Mouse (Mus musculus) midbrain, embryonic 13.5 days (tissue): ENCODE data around the gene Nrap. TPM values are rescaled to one million over a fixed set of nuclear protein-coding genes. Genes with fewer than 3 reads are reported as not detected.

Source experiments
- ATAC-seq: fragments of 200-750 bp; cut with Nextera tagmentation; 2 replicates; pipeline ENCODE4 v1.8.0; 2017; ENCODE audit warnings: mild to moderate bottlenecking, moderate TSS enrichment, moderate library complexity
- H3K27ac ChIP-seq: fragments of 300-500 bp; sonication (generic); 2 replicates; pipeline ENCODE4 v1.5.1; 2015; ENCODE audit warnings: inconsistent platforms, mild to moderate bottlenecking, moderate library complexity
- H3K27me3 ChIP-seq: fragments of 300-500 bp; sonication (generic); 2 replicates; pipeline ENCODE4 v1.6.1; 2015; ENCODE audit warnings: mild to moderate bottlenecking, inconsistent platforms
- H3K36me3 ChIP-seq: fragments of 300-500 bp; sonication (generic); 2 replicates; pipeline ENCODE4 v1.6.1; 2015; ENCODE audit warnings: mild to moderate bottlenecking, inconsistent platforms
- H3K4me1 ChIP-seq: fragments of 300-500 bp; sonication (generic); replicated peaks from 2 replicates; pipeline ENCODE4 v1.6.1; 2015; ENCODE audit warnings: inconsistent platforms
- H3K4me2 ChIP-seq: fragments of 300-500 bp; sonication (generic); replicated peaks from 2 replicates; pipeline ENCODE4 v1.6.1; 2015; ENCODE audit warnings: moderate library complexity, mild to moderate bottlenecking, inconsistent platforms
- H3K4me3 ChIP-seq: fragments of 300-500 bp; sonication (generic); replicated peaks from 2 replicates; pipeline ENCODE4 v1.5.1; 2015; ENCODE audit warnings: mild to moderate bottlenecking, inconsistent platforms
- H3K9ac ChIP-seq: fragments of 300-500 bp; sonication (generic); replicated peaks from 2 replicates; pipeline ENCODE4 v1.6.1; 2015; ENCODE audit warnings: mild to moderate bottlenecking, inconsistent platforms
- H3K9me3 ChIP-seq: fragments of 300-500 bp; sonication (generic); 2 replicates; pipeline ENCODE4 v1.6.1; 2016; ENCODE audit warnings: mild to moderate bottlenecking, inconsistent platforms
- WGBS: fragments of 180-500 bp; shearing (Covaris S2); methylation state at CpG from one replicate; pipeline ENCODE4 v1.1.7; 2015; 5-methylcytosine and 5-hydroxymethylcytosine counted together
- polyA plus RNA-seq: library from polyadenylated mRNA; unstranded; fragments of >200 nt; fragmentation: Nextera tagmentation; extraction: Ambion mirVana; gene quantifications from 2 replicates; pipeline ENCODE4 v1.2.1, GENCODE M21; 2015

Nrap gene
- polyA plus RNA-seq, 1 experiment from 2014 or later, result 0.24 TPM

- H3K27me3 ChIP-seq, result 0 out of 2 replicates have a peak, but pooled peaks cover 7% of the 10 kb centered on the region
- 0 out of 2 replicates have a peak, but pooled peaks have one; percentile 3 for ATAC-seq
- H3K4me2 ChIP-seq, result no peak overlapping the region
- H3K36me3 ChIP-seq, result no peaks in the 10 kb centered on the region
- no peak overlapping the region for H3K4me3 ChIP-seq
- peaks cover 21% of the 10 kb centered on the region for H3K4me1 ChIP-seq
- H3K9me3 ChIP-seq, result no peaks in the 10 kb centered on the region
- 55% methylated on average over 10 of the region's 10 CpGs for WGBS
- 0 out of 2 replicates have a peak overlapping the region, but pooled peaks have one; percentile 63 for H3K27ac ChIP-seq
- no peak overlapping the region for H3K9ac ChIP-seq
Observed at GRCm38 (mm10) chr19:56325676-56326075, 64.2 kb downstream of the Nrap start.

GRCm38 (mm10) chr19:56321303-56321920 is 68.4 kb downstream of the Nrap start:
- no peak for ATAC-seq
- H3K9me3 ChIP-seq, result no peaks in the 10 kb centered on the region
- WGBS, result 78% methylated on average over 12 of the region's 12 CpGs
- H3K4me3 ChIP-seq, result no peak overlapping the region
- no peak overlapping the region; the same call in 1 of the 2 replicates for H3K9ac ChIP-seq
- no peaks in the 10 kb centered on the region for H3K36me3 ChIP-seq
- H3K27ac ChIP-seq, result peak overlapping the region; percentile 27
- H3K4me2 ChIP-seq, result no peak overlapping the region
- H3K27me3 ChIP-seq, result 0 out of 2 replicates have a peak, but pooled peaks cover 7% of the 10 kb centered on the region
- peaks cover 31% of the 10 kb centered on the region for H3K4me1 ChIP-seq

GRCm38 (mm10) chr19:56320186-56320860 is 69.5 kb downstream of the Nrap start:
- no peaks in the 10 kb centered on the region for H3K36me3 ChIP-seq
- peak overlapping the region; percentile 33; the same call in 1 of the 2 replicates for H3K4me2 ChIP-seq
- H3K4me3 ChIP-seq, result no peak overlapping the region
- peak overlapping the region; percentile 51; the same call in 1 of the 2 replicates for H3K27ac ChIP-seq
- no peaks in the 10 kb centered on the region for H3K9me3 ChIP-seq
- 0 out of 2 replicates have a peak, but pooled peaks cover 7% of the 10 kb centered on the region for H3K27me3 ChIP-seq
- H3K4me1 ChIP-seq, result peaks cover 21% of the 10 kb centered on the region
- ATAC-seq, result peak; percentile 78
- no peak overlapping the region for H3K9ac ChIP-seq
- 26% methylated on average over 26 of the region's 26 CpGs for WGBS

- H3K4me1 ChIP-seq, result peaks cover 21% of the 10 kb centered on the region
- no peak overlapping the region for H3K4me2 ChIP-seq
- H3K4me3 ChIP-seq, result no peak overlapping the region
- H3K9me3 ChIP-seq, result no peaks in the 10 kb centered on the region
- no peak for ATAC-seq
- H3K36me3 ChIP-seq, result no peaks in the 10 kb centered on the region
- WGBS, result 88% methylated on average over 6 of the region's 6 CpGs
- H3K9ac ChIP-seq, result no peak overlapping the region
- H3K27ac ChIP-seq, result no peak overlapping the region
- H3K27me3 ChIP-seq, result 0 out of 2 replicates have a peak, but pooled peaks cover 7% of the 10 kb centered on the region
Observed at GRCm38 (mm10) chr19:56319629-56320028, 70.2 kb downstream of the Nrap start.

GRCm38 (mm10) chr19:56319219-56319618 is 70.6 kb downstream of the Nrap start:
- Histone ChIP-seq H3K9ac (no peak overlapping the region), H3K4me2 (no peak overlapping the region), H3K4me3 (no peak overlapping the region), H3K9me3 (no peaks in the 10 kb centered on the region), H3K27me3 (0 out of 2 replicates have a peak, but pooled peaks cover 6% of the 10 kb centered on the region), H3K27ac (no peak overlapping the region), H3K36me3 (no peaks in the 10 kb centered on the region), H3K4me1 (peaks cover 21% of the 10 kb centered on the region)
- no peak for ATAC-seq
- 90% methylated on average over 7 of the region's 7 CpGs for WGBS

- no peak overlapping the region for H3K9ac ChIP-seq
- no peaks in the 10 kb centered on the region for H3K9me3 ChIP-seq
- peaks cover 19% of the 10 kb centered on the region for H3K4me1 ChIP-seq
- 80% methylated on average over 3 of the region's 3 CpGs for WGBS
- H3K4me2 ChIP-seq, result no peak overlapping the region
- H3K4me3 ChIP-seq, result no peak overlapping the region
- no peaks in the 10 kb centered on the region for H3K36me3 ChIP-seq
- H3K27me3 ChIP-seq, result no peaks in the 10 kb centered on the region
- ATAC-seq, result no peak
- H3K27ac ChIP-seq, result no peak overlapping the region
Observed at GRCm38 (mm10) chr19:56316531-56316930, 73.3 kb downstream of the Nrap start.

- no peak for ATAC-seq
- Histone ChIP-seq H3K9me3 (no peaks in the 10 kb centered on the region), H3K27me3 (no peaks in the 10 kb centered on the region; the same call in 1 of the 2 replicates), H3K4me1 (no peaks in the 10 kb centered on the region), H3K27ac (no peak overlapping the region), H3K36me3 (no peaks in the 10 kb centered on the region), H3K4me3 (no peak overlapping the region), H3K4me2 (no peak overlapping the region), H3K9ac (no peak overlapping the region)
- 70% methylated on average over 11 of the region's 11 CpGs for WGBS
Observed at GRCm38 (mm10) chr19:56300835-56301234, 89.0 kb downstream of the Nrap start.

GRCm38 (mm10) chr19:56297264-56297663 is 92.6 kb downstream of the Nrap start:
- ATAC-seq, result no peak
- Histone ChIP-seq H3K9me3 (no peaks in the 10 kb centered on the region), H3K4me2 (no peak overlapping the region), H3K27ac (no peak overlapping the region), H3K27me3 (no peaks in the 10 kb centered on the region; the same call in 1 of the 2 replicates), H3K36me3 (no peaks in the 10 kb centered on the region), H3K4me3 (no peak overlapping the region), H3K4me1 (peaks cover 11% of the 10 kb centered on the region), H3K9ac (no peak overlapping the region)
- WGBS, result 66% methylated on average over 3 of the region's 3 CpGs

GRCm38 (mm10) chr19:56296668-56297067 is 93.2 kb downstream of the Nrap start:
- H3K9ac ChIP-seq, result no peak overlapping the region
- no peaks in the 10 kb centered on the region; the same call in 1 of the 2 replicates for H3K27me3 ChIP-seq
- H3K36me3 ChIP-seq, result no peaks in the 10 kb centered on the region
- H3K4me3 ChIP-seq, result no peak overlapping the region
- WGBS, result 63% methylated on average over 9 of the region's 9 CpGs
- ATAC-seq, result no peak
- no peak overlapping the region for H3K27ac ChIP-seq
- H3K4me1 ChIP-seq, result peaks cover 17% of the 10 kb centered on the region
- no peak overlapping the region for H3K4me2 ChIP-seq
- no peaks in the 10 kb centered on the region for H3K9me3 ChIP-seq

GRCm38 (mm10) chr19:56294654-56295399 is 95.0 kb downstream of the Nrap start:
- Histone ChIP-seq H3K36me3 (no peaks in the 10 kb centered on the region), H3K27ac (no peak overlapping the region; the same call in 1 of the 2 replicates), H3K27me3 (no peaks in the 10 kb centered on the region; the same call in 1 of the 2 replicates), H3K4me3 (no peak overlapping the region), H3K4me2 (no peak overlapping the region), H3K9ac (no peak overlapping the region), H3K9me3 (no peaks in the 10 kb centered on the region), H3K4me1 (peaks cover 17% of the 10 kb centered on the region)
- ATAC-seq, result peak; percentile 90
- 48% methylated on average over 7 of the region's 7 CpGs for WGBS

- no peak overlapping the region for H3K4me3 ChIP-seq
- no peak overlapping the region for H3K27ac ChIP-seq
- no peaks in the 10 kb centered on the region for H3K36me3 ChIP-seq
- no peaks in the 10 kb centered on the region; the same call in 1 of the 2 replicates for H3K27me3 ChIP-seq
- H3K9ac ChIP-seq, result no peak overlapping the region
- no peak overlapping the region for H3K4me2 ChIP-seq
- no peak for ATAC-seq
- no peaks in the 10 kb centered on the region for H3K9me3 ChIP-seq
- 52% methylated on average over 9 of the region's 9 CpGs for WGBS
- peaks cover 17% of the 10 kb centered on the region for H3K4me1 ChIP-seq
Observed at GRCm38 (mm10) chr19:56292335-56292734, 97.5 kb downstream of the Nrap start.

GRCm38 (mm10) chr19:56291898-56292297 is 97.9 kb downstream of the Nrap start:
- H3K9ac ChIP-seq, result no peak overlapping the region
- 59% methylated on average over 6 of the region's 6 CpGs for WGBS
- no peaks in the 10 kb centered on the region for H3K36me3 ChIP-seq
- no peak overlapping the region for H3K4me3 ChIP-seq
- H3K9me3 ChIP-seq, result no peaks in the 10 kb centered on the region
- H3K27me3 ChIP-seq, result no peaks in the 10 kb centered on the region; the same call in 1 of the 2 replicates
- H3K4me2 ChIP-seq, result no peak overlapping the region
- peaks cover 17% of the 10 kb centered on the region for H3K4me1 ChIP-seq
- no peak overlapping the region for H3K27ac ChIP-seq
- no peak for ATAC-seq
